Mouse (Mus musculus): ENCODE measurements at regions not wholly inside any gene's neighbourhood (a gene's known extent, or its start where the extent isn't known, plus 50 kb on each side); places are given as distances from the start of the nearest gene placed in this dataset.

GRCm38 (mm10) chr14:101067082-101067481, 133.0 kb downstream of the Prr30 start:
- TF ChIP-seq CTCF (conservative IDR thresholded peaks at IDR 0.05; ENCODE audit: low read length) (no peak), POU5F1 (IDR thresholded peaks at IDR 0.05; ENCODE audit: borderline replicate concordance, low read length) (no peak), NANOG (IDR thresholded peaks at IDR 0.05; ENCODE audit: borderline replicate concordance, low read length) (no peak)
- Histone ChIP-seq H3K9me3 (ENCODE audit: low read length) (no peaks in the 10 kb centered on the region), H3K36me3 (ENCODE audit: insufficient read depth, low read length) (no peaks in the 10 kb centered on the region), H3K4me3 (replicated peaks; ENCODE audit: low read length) (no peak overlapping the region), H3K27me3 (ENCODE audit: insufficient read depth, low read length) (no peaks in the 10 kb centered on the region), H3K4me1 (replicated peaks; ENCODE audit: low read depth, low read length) (no peaks in the 10 kb centered on the region)

GRCm38 (mm10) chr14:101056874-101057273, 143.3 kb downstream of the Prr30 start:
- Histone ChIP-seq H3K27me3 (ENCODE audit: insufficient read depth, low read length) (no peaks in the 10 kb centered on the region), H3K36me3 (ENCODE audit: insufficient read depth, low read length) (no peaks in the 10 kb centered on the region), H3K9me3 (ENCODE audit: low read length) (no peaks in the 10 kb centered on the region), H3K4me1 (replicated peaks; ENCODE audit: low read depth, low read length) (no peaks in the 10 kb centered on the region), H3K4me3 (replicated peaks; ENCODE audit: low read length) (no peak overlapping the region)
- no peak for TF ChIP-seq NANOG (IDR thresholded peaks at IDR 0.05; ENCODE audit: borderline replicate concordance, low read length)
- no peak for TF ChIP-seq CTCF (conservative IDR thresholded peaks at IDR 0.05; ENCODE audit: low read length)
- no peak for TF ChIP-seq POU5F1 (IDR thresholded peaks at IDR 0.05; ENCODE audit: borderline replicate concordance, low read length)

GRCm38 (mm10) chr14:101055915-101056314, 144.2 kb downstream of the Prr30 start:
- TF ChIP-seq NANOG (IDR thresholded peaks at IDR 0.05; ENCODE audit: borderline replicate concordance, low read length) (no peak), CTCF (conservative IDR thresholded peaks at IDR 0.05; ENCODE audit: low read length) (no peak), POU5F1 (IDR thresholded peaks at IDR 0.05; ENCODE audit: borderline replicate concordance, low read length) (no peak)

GRCm38 (mm10) chr14:101054786-101055185, 145.3 kb downstream of the Prr30 start:
- TF ChIP-seq CTCF (conservative IDR thresholded peaks at IDR 0.05; ENCODE audit: low read length) (no peak), NANOG (IDR thresholded peaks at IDR 0.05; ENCODE audit: borderline replicate concordance, low read length) (no peak), POU5F1 (IDR thresholded peaks at IDR 0.05; ENCODE audit: borderline replicate concordance, low read length) (no peak)
- no peaks in the 10 kb centered on the region for H3K9me3 ChIP-seq (ENCODE audit: low read length)
- H3K4me1 ChIP-seq (replicated peaks; ENCODE audit: low read depth, low read length) = no peaks in the 10 kb centered on the region
- no peaks in the 10 kb centered on the region for H3K27me3 ChIP-seq (ENCODE audit: insufficient read depth, low read length)
- H3K4me3 ChIP-seq (replicated peaks; ENCODE audit: low read length) = no peak overlapping the region
- no peaks in the 10 kb centered on the region for H3K36me3 ChIP-seq (ENCODE audit: insufficient read depth, low read length)

More at GRCm38 (mm10) chr14:101055915-101056314, 144.2 kb downstream of the Prr30 start:
- H3K4me3 ChIP-seq (replicated peaks; ENCODE audit: low read length) = no peak overlapping the region
- H3K36me3 ChIP-seq (ENCODE audit: insufficient read depth, low read length) = no peaks in the 10 kb centered on the region
- H3K27me3 ChIP-seq (ENCODE audit: insufficient read depth, low read length) = no peaks in the 10 kb centered on the region
- H3K9me3 ChIP-seq (ENCODE audit: low read length) = no peaks in the 10 kb centered on the region
- no peaks in the 10 kb centered on the region for H3K4me1 ChIP-seq (replicated peaks; ENCODE audit: low read depth, low read length)

- TF ChIP-seq NANOG (IDR thresholded peaks at IDR 0.05; ENCODE audit: borderline replicate concordance, low read length) = no peak
- Histone ChIP-seq H3K36me3 (ENCODE audit: insufficient read depth, low read length) (no peaks in the 10 kb centered on the region), H3K4me1 (replicated peaks; ENCODE audit: low read depth, low read length) (no peaks in the 10 kb centered on the region), H3K9me3 (ENCODE audit: low read length) (no peaks in the 10 kb centered on the region), H3K4me3 (replicated peaks; ENCODE audit: low read length) (no peak overlapping the region), H3K27me3 (ENCODE audit: insufficient read depth, low read length) (no peaks in the 10 kb centered on the region)
Observed at GRCm38 (mm10) chr14:101052760-101053159, 147.4 kb downstream of the Prr30 start.

GRCm38 (mm10) chr14:101050212-101050611, 149.9 kb downstream of the Prr30 start:
- Histone ChIP-seq H3K9me3 (ENCODE audit: low read length) (no peaks in the 10 kb centered on the region), H3K4me1 (replicated peaks; ENCODE audit: low read depth, low read length) (no peaks in the 10 kb centered on the region), H3K27me3 (ENCODE audit: insufficient read depth, low read length) (no peaks in the 10 kb centered on the region), H3K4me3 (replicated peaks; ENCODE audit: low read length) (no peak overlapping the region), H3K36me3 (ENCODE audit: insufficient read depth, low read length) (no peaks in the 10 kb centered on the region)
- TF ChIP-seq CTCF (conservative IDR thresholded peaks at IDR 0.05; ENCODE audit: low read length) (no peak), POU5F1 (IDR thresholded peaks at IDR 0.05; ENCODE audit: borderline replicate concordance, low read length) (no peak), NANOG (IDR thresholded peaks at IDR 0.05; ENCODE audit: borderline replicate concordance, low read length) (no peak)

- Histone ChIP-seq H3K9me3 (ENCODE audit: low read length) (no peaks in the 10 kb centered on the region), H3K27me3 (ENCODE audit: insufficient read depth, low read length) (no peaks in the 10 kb centered on the region), H3K4me3 (replicated peaks; ENCODE audit: low read length) (no peak overlapping the region), H3K36me3 (ENCODE audit: insufficient read depth, low read length) (no peaks in the 10 kb centered on the region), H3K4me1 (replicated peaks; ENCODE audit: low read depth, low read length) (no peaks in the 10 kb centered on the region)
- TF ChIP-seq NANOG (IDR thresholded peaks at IDR 0.05; ENCODE audit: borderline replicate concordance, low read length) = no peak
- no peak for TF ChIP-seq POU5F1 (IDR thresholded peaks at IDR 0.05; ENCODE audit: borderline replicate concordance, low read length)
- TF ChIP-seq CTCF (conservative IDR thresholded peaks at IDR 0.05; ENCODE audit: low read length) = no peak
Observed at GRCm38 (mm10) chr14:101049664-101050203, 150.4 kb downstream of the Prr30 start.

- TF ChIP-seq NANOG (IDR thresholded peaks at IDR 0.05; ENCODE audit: borderline replicate concordance, low read length) = no peak
- no peak for TF ChIP-seq POU5F1 (IDR thresholded peaks at IDR 0.05; ENCODE audit: borderline replicate concordance, low read length)
- no peak for TF ChIP-seq CTCF (conservative IDR thresholded peaks at IDR 0.05; ENCODE audit: low read length)
- Histone ChIP-seq H3K36me3 (ENCODE audit: insufficient read depth, low read length) (no peaks in the 10 kb centered on the region), H3K27me3 (ENCODE audit: insufficient read depth, low read length) (no peaks in the 10 kb centered on the region), H3K9me3 (ENCODE audit: low read length) (no peaks in the 10 kb centered on the region), H3K4me3 (replicated peaks; ENCODE audit: low read length) (no peak overlapping the region), H3K4me1 (replicated peaks; ENCODE audit: low read depth, low read length) (no peaks in the 10 kb centered on the region)
Observed at GRCm38 (mm10) chr14:101043494-101043893, 156.6 kb downstream of the Prr30 start.

- Histone ChIP-seq H3K4me1 (replicated peaks; ENCODE audit: low read depth, low read length) (no peaks in the 10 kb centered on the region), H3K27me3 (ENCODE audit: insufficient read depth, low read length) (no peaks in the 10 kb centered on the region), H3K4me3 (replicated peaks; ENCODE audit: low read length) (no peak overlapping the region), H3K9me3 (ENCODE audit: low read length) (no peaks in the 10 kb centered on the region), H3K36me3 (ENCODE audit: insufficient read depth, low read length) (no peaks in the 10 kb centered on the region)
- no peak for TF ChIP-seq POU5F1 (IDR thresholded peaks at IDR 0.05; ENCODE audit: borderline replicate concordance, low read length)
- no peak for TF ChIP-seq NANOG (IDR thresholded peaks at IDR 0.05; ENCODE audit: borderline replicate concordance, low read length)
- TF ChIP-seq CTCF (conservative IDR thresholded peaks at IDR 0.05; ENCODE audit: low read length) = no peak
Observed at GRCm38 (mm10) chr14:101001070-101001469, 199.1 kb downstream of the Prr30 start.

Data from E14TG2a.4 (cell line).